Mouse (Mus musculus) lung, postnatal 10 days (tissue): ENCODE measurements around the gene Ankrd39.

Experiments
- DNase-seq: peaks from one replicate; pipeline ENCODE4 v3.0.0; 2021

Ankrd39 gene

GRCm38 (mm10) chr1:36572140-36572700, 25.0 kb upstream of the Ankrd39 start:
- DNase-seq, result no peak

GRCm38 (mm10) chr1:36571627-36572026, 24.4 kb upstream of the Ankrd39 start:
- peak; percentile 85 for DNase-seq

- no peak for DNase-seq
Measured at GRCm38 (mm10) chr1:36570320-36570719, 23.1 kb upstream of the Ankrd39 start.

GRCm38 (mm10) chr1:36569694-36570276, 22.5 kb upstream of the Ankrd39 start:
- DNase-seq, result peak; percentile 49

GRCm38 (mm10) chr1:36568776-36569175, 21.5 kb upstream of the Ankrd39 start:
- DNase-seq, result no peak

GRCm38 (mm10) chr1:36567818-36568603, 20.8 kb upstream of the Ankrd39 start:
- DNase-seq, result peak; percentile 44

- DNase-seq, result no peak
Measured at GRCm38 (mm10) chr1:36566425-36566824, 19.2 kb upstream of the Ankrd39 start.

GRCm38 (mm10) chr1:36564101-36564500, 16.9 kb upstream of the Ankrd39 start:
- no peak for DNase-seq

GRCm38 (mm10) chr1:36563632-36564031, 16.4 kb upstream of the Ankrd39 start:
- DNase-seq, result no peak

GRCm38 (mm10) chr1:36563197-36563596, 16.0 kb upstream of the Ankrd39 start:
- peak; percentile 36 for DNase-seq

GRCm38 (mm10) chr1:36562388-36562787, 15.1 kb upstream of the Ankrd39 start:
- DNase-seq, result no peak

GRCm38 (mm10) chr1:36560903-36561302, 13.7 kb upstream of the Ankrd39 start:
- peak; percentile 48 for DNase-seq

- DNase-seq, result no peak
Measured at GRCm38 (mm10) chr1:36559888-36560287, 12.6 kb upstream of the Ankrd39 start.

- no peak for DNase-seq
Measured at GRCm38 (mm10) chr1:36559256-36559655, 12.0 kb upstream of the Ankrd39 start.

GRCm38 (mm10) chr1:36558031-36558993, 11.1 kb upstream of the Ankrd39 start, which contains the start of gene Sema4c:
Gene Sema4c, minus strand, starts transcription at chr1:36558349.
- DNase-seq, result peak; percentile 87

GRCm38 (mm10) chr1:36557457-36558011, 10.3 kb upstream of the Ankrd39 start:
- DNase-seq, result peak; percentile 96

- DNase-seq, result peak; percentile 97
Measured at GRCm38 (mm10) chr1:36556553-36557456, 9.6 kb upstream of the Ankrd39 start.

- DNase-seq, result peak; percentile 60
Measured at GRCm38 (mm10) chr1:36555798-36556395, 8.7 kb upstream of the Ankrd39 start.

GRCm38 (mm10) chr1:36554633-36555399, 7.6 kb upstream of the Ankrd39 start:
- DNase-seq, result peak; percentile 38

GRCm38 (mm10) chr1:36552506-36552905, 5.3 kb upstream of the Ankrd39 start:
- no peak for DNase-seq
